Mouse (Mus musculus): Measurements from ENCODE around the gene Hmgcll1. TPM values are rescaled to one million over a fixed set of nuclear protein-coding genes. Genes with fewer than 3 reads are reported as not detected.

Hmgcll1 gene
- polyA plus RNA-seq, 1 experiment from 2014 or later: 13.9 TPM

GRCm38 (mm10) chr9:76038327-76039103 lies 23.9 kb downstream of the Hmgcll1 start:
- Histone ChIP-seq H3K4me1 (ENCODE audit: control insufficient read depth, insufficient read depth, low read length) (no peaks in the 10 kb centered on the region), H3K27ac (ENCODE audit: low read depth, low read length) (no peak overlapping the region), H3K4me3 (ENCODE audit: low read depth, low read length) (no peak overlapping the region), H3K27me3 (ENCODE audit: control insufficient read depth, insufficient read depth, low read length) (no peaks in the 10 kb centered on the region), H3K9ac (ENCODE audit: low read length) (no peak overlapping the region), H3K9me3 (ENCODE audit: control insufficient read depth, low read length) (no peaks in the 10 kb centered on the region), H3K4me2 (no peak overlapping the region), H3K36me3 (ENCODE audit: control insufficient read depth, insufficient read depth, low read length) (no peaks in the 10 kb centered on the region)
- no peak for DNase-seq (ENCODE audit: low spot score, missing footprints)
- ATAC-seq (ENCODE audit: low FRiP score): no peak
- 64% methylated on average over 9 of the region's 9 CpGs for WGBS

GRCm38 (mm10) chr9:76039711-76040110 lies 25.1 kb downstream of the Hmgcll1 start:
- no peaks in the 10 kb centered on the region for H3K4me1 ChIP-seq (ENCODE audit: control insufficient read depth, insufficient read depth, low read length)
- no peaks in the 10 kb centered on the region for H3K9me3 ChIP-seq (ENCODE audit: control insufficient read depth, low read length)
- H3K27me3 ChIP-seq (ENCODE audit: control insufficient read depth, insufficient read depth, low read length): no peaks in the 10 kb centered on the region
- no peaks in the 10 kb centered on the region for H3K36me3 ChIP-seq (ENCODE audit: control insufficient read depth, insufficient read depth, low read length)
- H3K9ac ChIP-seq (ENCODE audit: low read length): no peak overlapping the region
- H3K4me3 ChIP-seq (ENCODE audit: low read depth, low read length): no peak overlapping the region
- ATAC-seq (ENCODE audit: low FRiP score) (no peak), DNase-seq (ENCODE audit: low spot score, missing footprints) (no peak)
- 90% methylated on average over 5 of the region's 5 CpGs for WGBS
- H3K4me2 ChIP-seq: no peak overlapping the region
- H3K27ac ChIP-seq (ENCODE audit: low read depth, low read length): no peak overlapping the region

DNA sequence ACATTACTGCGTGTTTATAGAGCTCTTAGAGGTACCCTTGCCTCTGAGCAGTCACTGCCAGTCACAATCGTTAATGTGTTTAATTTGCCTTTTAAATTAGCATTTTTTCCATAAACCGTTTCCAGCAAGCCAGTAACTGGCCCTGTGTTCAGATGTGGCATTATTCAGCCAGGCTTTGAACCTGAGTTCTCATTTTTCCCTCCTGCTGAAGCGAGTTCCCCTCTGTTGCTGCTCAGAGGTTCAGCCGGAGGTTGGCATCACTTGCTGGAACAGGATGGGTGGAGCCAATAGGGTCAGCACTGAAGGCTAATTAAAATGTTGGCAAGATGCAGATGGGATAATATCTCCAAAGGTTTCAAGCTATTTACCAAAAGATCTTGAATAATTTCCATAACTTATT lies 28.7 kb downstream of the Hmgcll1 start:
- DNase-seq (ENCODE audit: low spot score, missing footprints) (no peak), ATAC-seq (ENCODE audit: low FRiP score) (no peak)
- Histone ChIP-seq H3K4me1 (ENCODE audit: control insufficient read depth, insufficient read depth, low read length) (no peaks in the 10 kb centered on the region), H3K27me3 (ENCODE audit: control insufficient read depth, insufficient read depth, low read length) (no peaks in the 10 kb centered on the region), H3K4me2 (no peak overlapping the region), H3K4me3 (ENCODE audit: low read depth, low read length) (no peak overlapping the region), H3K27ac (ENCODE audit: low read depth, low read length) (no peak overlapping the region), H3K36me3 (ENCODE audit: control insufficient read depth, insufficient read depth, low read length) (no peaks in the 10 kb centered on the region), H3K9ac (ENCODE audit: low read length) (no peak overlapping the region), H3K9me3 (ENCODE audit: control insufficient read depth, low read length) (no peaks in the 10 kb centered on the region)
- 79% methylated on average over 5 of the region's 5 CpGs for WGBS

DNA sequence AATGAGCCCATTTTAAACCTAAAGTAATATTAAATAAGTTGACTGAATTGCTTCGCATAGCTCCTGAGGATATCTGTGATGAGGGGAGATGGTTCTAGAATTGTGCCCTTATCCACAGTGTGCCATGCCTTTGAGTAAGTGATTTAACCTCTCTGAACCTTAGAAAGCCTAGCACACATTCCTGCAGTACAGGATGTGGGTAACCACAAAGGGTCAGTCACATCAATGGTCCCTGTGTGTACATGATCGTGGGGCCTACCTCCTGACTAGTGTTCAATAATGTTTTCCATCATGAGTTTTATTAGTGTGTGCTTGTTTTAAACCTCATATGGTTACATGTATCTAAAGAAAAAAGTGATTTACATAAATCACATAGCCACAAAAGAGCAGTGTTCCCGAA lies 46.3 kb downstream of the Hmgcll1 start:
- H3K4me2 ChIP-seq: no peak overlapping the region
- H3K9me3 ChIP-seq (ENCODE audit: control insufficient read depth, low read length): no peaks in the 10 kb centered on the region
- H3K27me3 ChIP-seq (ENCODE audit: control insufficient read depth, insufficient read depth, low read length): no peaks in the 10 kb centered on the region
- no peaks in the 10 kb centered on the region for H3K4me1 ChIP-seq (ENCODE audit: control insufficient read depth, insufficient read depth, low read length)
- DNase-seq (ENCODE audit: low spot score, missing footprints) (no peak), ATAC-seq (ENCODE audit: low FRiP score) (no peak)
- no peak overlapping the region for H3K9ac ChIP-seq (ENCODE audit: low read length)
- WGBS: 80% methylated on average over 3 of the region's 3 CpGs
- no peak overlapping the region for H3K27ac ChIP-seq (ENCODE audit: low read depth, low read length)
- H3K4me3 ChIP-seq (ENCODE audit: low read depth, low read length): no peak overlapping the region
- no peaks in the 10 kb centered on the region for H3K36me3 ChIP-seq (ENCODE audit: control insufficient read depth, insufficient read depth, low read length)

DNA sequence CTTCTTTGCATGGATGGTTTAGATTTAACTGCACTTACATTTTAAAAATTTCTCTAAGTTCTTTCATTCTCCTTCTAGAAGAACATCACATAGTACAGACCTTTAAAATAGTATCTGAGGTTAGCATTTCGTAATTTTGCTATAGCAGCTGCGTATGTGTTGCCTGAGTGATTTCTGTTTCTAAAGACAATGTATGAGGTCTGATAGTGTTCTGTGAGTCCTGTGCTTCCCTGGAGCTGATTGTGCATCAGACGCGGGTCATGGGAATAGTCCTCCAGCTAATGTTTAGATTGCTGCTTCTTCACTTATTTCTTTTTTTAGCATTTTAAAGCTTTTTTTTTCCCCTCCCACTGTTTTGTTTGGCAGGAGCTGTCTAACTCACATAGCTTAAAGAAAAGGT lies 46.8 kb downstream of the Hmgcll1 start:
- Histone ChIP-seq H3K36me3 (ENCODE audit: control insufficient read depth, insufficient read depth, low read length) (no peaks in the 10 kb centered on the region), H3K9ac (ENCODE audit: low read length) (no peak overlapping the region), H3K27ac (ENCODE audit: low read depth, low read length) (no peak overlapping the region), H3K9me3 (ENCODE audit: control insufficient read depth, low read length) (no peaks in the 10 kb centered on the region), H3K4me1 (ENCODE audit: control insufficient read depth, insufficient read depth, low read length) (no peaks in the 10 kb centered on the region), H3K27me3 (ENCODE audit: control insufficient read depth, insufficient read depth, low read length) (no peaks in the 10 kb centered on the region), H3K4me2 (no peak overlapping the region), H3K4me3 (ENCODE audit: low read depth, low read length) (no peak overlapping the region)
- 85% methylated on average over 4 of the region's 4 CpGs for WGBS
- DNase-seq (ENCODE audit: low spot score, missing footprints) (no peak), ATAC-seq (ENCODE audit: low FRiP score) (no peak)

DNA sequence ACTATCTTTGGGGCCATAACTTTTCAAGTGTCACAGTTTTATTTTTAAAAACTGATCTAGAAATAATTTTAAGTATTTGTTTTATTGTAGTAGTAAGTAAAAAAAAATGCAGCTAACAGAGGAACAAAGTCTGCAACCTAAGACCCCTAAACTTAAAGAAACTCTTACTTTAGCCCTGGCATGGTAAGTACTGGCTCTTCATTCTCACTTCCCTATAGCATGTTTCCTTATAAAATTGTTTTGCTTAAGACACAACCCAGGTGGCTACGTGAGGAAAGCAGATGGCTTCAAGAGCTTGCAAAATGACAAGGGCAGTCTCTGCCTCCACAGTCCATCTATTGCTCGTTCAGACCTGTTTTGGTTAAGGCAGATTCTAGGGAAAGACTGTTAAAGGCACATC lies 49.5 kb downstream of the Hmgcll1 start:
- Histone ChIP-seq H3K4me2 (no peak overlapping the region), H3K4me3 (ENCODE audit: low read depth, low read length) (no peak overlapping the region), H3K27ac (ENCODE audit: low read depth, low read length) (no peak overlapping the region), H3K36me3 (ENCODE audit: control insufficient read depth, insufficient read depth, low read length) (no peaks in the 10 kb centered on the region), H3K27me3 (ENCODE audit: control insufficient read depth, insufficient read depth, low read length) (no peaks in the 10 kb centered on the region), H3K9me3 (ENCODE audit: control insufficient read depth, low read length) (no peaks in the 10 kb centered on the region), H3K4me1 (ENCODE audit: control insufficient read depth, insufficient read depth, low read length) (no peaks in the 10 kb centered on the region), H3K9ac (ENCODE audit: low read length) (no peak overlapping the region)
- DNase-seq (ENCODE audit: low spot score, missing footprints) (no peak), ATAC-seq (ENCODE audit: low FRiP score) (no peak)
- WGBS: 76% methylated on average over 2 of the region's 2 CpGs

GRCm38 (mm10) chr9:76091561-76091960 lies 76.9 kb downstream of the Hmgcll1 start:
- Histone ChIP-seq H3K4me3 (ENCODE audit: low read depth, low read length) (no peak overlapping the region), H3K27ac (ENCODE audit: low read depth, low read length) (no peak overlapping the region), H3K4me2 (no peak overlapping the region), H3K27me3 (ENCODE audit: control insufficient read depth, insufficient read depth, low read length) (no peaks in the 10 kb centered on the region), H3K9me3 (ENCODE audit: control insufficient read depth, low read length) (no peaks in the 10 kb centered on the region), H3K36me3 (ENCODE audit: control insufficient read depth, insufficient read depth, low read length) (no peaks in the 10 kb centered on the region), H3K4me1 (ENCODE audit: control insufficient read depth, insufficient read depth, low read length) (no peaks in the 10 kb centered on the region), H3K9ac (ENCODE audit: low read length) (no peak overlapping the region)
- ATAC-seq (ENCODE audit: low FRiP score) (no peak), DNase-seq (ENCODE audit: low spot score, missing footprints) (no peak)
- 84% methylated on average over 2 of the region's 2 CpGs for WGBS

GRCm38 (mm10) chr9:76097221-76097620 lies 82.6 kb downstream of the Hmgcll1 start:
- H3K4me1 ChIP-seq (ENCODE audit: control insufficient read depth, insufficient read depth, low read length): no peaks in the 10 kb centered on the region
- no peak overlapping the region for H3K9ac ChIP-seq (ENCODE audit: low read length)
- no peaks in the 10 kb centered on the region for H3K36me3 ChIP-seq (ENCODE audit: control insufficient read depth, insufficient read depth, low read length)
- no peaks in the 10 kb centered on the region for H3K9me3 ChIP-seq (ENCODE audit: control insufficient read depth, low read length)
- no peak for DNase-seq (ENCODE audit: low spot score, missing footprints)
- H3K4me3 ChIP-seq (ENCODE audit: low read depth, low read length): no peak overlapping the region
- ATAC-seq (ENCODE audit: low FRiP score): no peak
- no peaks in the 10 kb centered on the region for H3K27me3 ChIP-seq (ENCODE audit: control insufficient read depth, insufficient read depth, low read length)
- 95% methylated on average over 5 of the region's 5 CpGs for WGBS
- no peak overlapping the region for H3K27ac ChIP-seq (ENCODE audit: low read depth, low read length)
- H3K4me2 ChIP-seq: no peak overlapping the region

GRCm38 (mm10) chr9:76099981-76100380 lies 85.3 kb downstream of the Hmgcll1 start:
- no peaks in the 10 kb centered on the region for H3K36me3 ChIP-seq (ENCODE audit: control insufficient read depth, insufficient read depth, low read length)
- H3K4me2 ChIP-seq: no peak overlapping the region
- no peaks in the 10 kb centered on the region for H3K9me3 ChIP-seq (ENCODE audit: control insufficient read depth, low read length)
- no peak for DNase-seq (ENCODE audit: low spot score, missing footprints)
- H3K4me3 ChIP-seq (ENCODE audit: low read depth, low read length): no peak overlapping the region
- no peaks in the 10 kb centered on the region for H3K27me3 ChIP-seq (ENCODE audit: control insufficient read depth, insufficient read depth, low read length)
- no peak overlapping the region for H3K27ac ChIP-seq (ENCODE audit: low read depth, low read length)
- 91% methylated on average over 3 of the region's 3 CpGs for WGBS
- H3K4me1 ChIP-seq (ENCODE audit: control insufficient read depth, insufficient read depth, low read length): no peaks in the 10 kb centered on the region
- no peak overlapping the region for H3K9ac ChIP-seq (ENCODE audit: low read length)
- no peak for ATAC-seq (ENCODE audit: low FRiP score)
